In the genomic region with DNA sequence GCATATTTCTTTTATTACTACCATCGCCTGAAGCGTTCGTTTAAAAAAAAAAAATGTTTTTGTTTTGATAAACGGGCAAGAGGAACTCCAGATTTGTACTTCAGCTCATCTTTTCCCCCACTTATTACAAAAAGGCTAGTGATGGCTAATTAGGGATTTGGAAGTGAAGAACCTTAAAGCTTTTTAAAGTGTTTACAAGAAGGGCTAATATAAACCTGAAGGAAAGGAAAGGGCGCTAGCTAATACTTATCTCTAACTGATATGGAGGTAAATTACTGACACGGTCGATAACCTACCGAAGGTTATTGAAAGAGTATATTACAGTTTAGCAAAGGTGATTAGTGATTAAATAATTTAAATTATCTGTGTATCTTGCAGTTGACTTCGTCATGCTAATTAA, we compare ENCODE assay signal across 8 mouse cellular contexts. TPM values are rescaled to one million over a fixed set of nuclear protein-coding genes. Genes with fewer than 3 reads are reported as not detected.
DNase-seq lines count a peak whose midpoint lies in the region; ATAC-seq lines count a peak whose summit lies in the region.

No protein-coding gene starts in this region.

- no peaks in the 10 kb centered on the region for H3K9me3 ChIP-seq in kidney, embryonic 14.5 days (ENCODE audit: control insufficient read depth, low read length)
- H3K9me3 ChIP-seq in hindbrain, embryonic 11.5 days (ENCODE audit: control insufficient read depth, low read length), result no peaks in the 10 kb centered on the region
- no peaks in the 10 kb centered on the region for H3K9me3 ChIP-seq in midbrain, embryonic 13.5 days

- H3K9ac ChIP-seq in kidney, embryonic 14.5 days (ENCODE audit: low read depth, low read length), result peak overlapping the region; percentile 99
- H3K9ac ChIP-seq in hindbrain, embryonic 11.5 days (ENCODE audit: low read depth, low read length), result peak overlapping the region; percentile 99; the same call in 1 of the 2 replicates
- H3K9ac ChIP-seq in midbrain, embryonic 13.5 days (replicated peaks), result peak overlapping the region; percentile 97

- H3K4me3 ChIP-seq in kidney, embryonic 14.5 days (ENCODE audit: low read length), result peak overlapping the region; percentile 88
- H3K4me3 ChIP-seq in hindbrain, embryonic 11.5 days (ENCODE audit: low read depth, low read length), result peak overlapping the region; percentile 89
- peak overlapping the region; percentile 91 for H3K4me3 ChIP-seq in midbrain, embryonic 13.5 days (replicated peaks)

- DNase-seq in kidney, adult 8-10 months, result no peak
- peak; percentile 27 for DNase-seq in c-Kit-negative CD71-positive TER-119-positive erythroid progenitor cells, embryonic 14.5 days (ENCODE audit: low read depth, low spot score)
- DNase-seq in hindbrain, embryonic 11.5 days (ENCODE audit: low spot score), result no peak
- no peak for DNase-seq in layer of hippocampus, adult 9-11 months
- no peak for DNase-seq in thymus, postnatal 36 days

- H3K4me2 ChIP-seq in kidney, embryonic 14.5 days (replicated peaks; ENCODE audit: low read depth, low read length), result peak overlapping the region; percentile 47
- peak overlapping the region; percentile 38 for H3K4me2 ChIP-seq in hindbrain, embryonic 11.5 days (replicated peaks; ENCODE audit: low read depth, low read length)
- peak overlapping the region; percentile 70 for H3K4me2 ChIP-seq in midbrain, embryonic 13.5 days (replicated peaks)

- 0 out of 2 replicates have a peak, but pooled peaks cover 3% of the 10 kb centered on the region for H3K36me3 ChIP-seq in kidney, embryonic 14.5 days (ENCODE audit: control insufficient read depth, insufficient read depth, low read length)
- H3K36me3 ChIP-seq in hindbrain, embryonic 11.5 days (ENCODE audit: control insufficient read depth, insufficient read depth, low read length), result no peaks in the 10 kb centered on the region
- no peaks in the 10 kb centered on the region for H3K36me3 ChIP-seq in midbrain, embryonic 13.5 days

- H3K27ac ChIP-seq in kidney, embryonic 14.5 days (ENCODE audit: low read depth, low read length), result peak overlapping the region; percentile 100
- peak overlapping the region; percentile 99 for H3K27ac ChIP-seq in hindbrain, embryonic 11.5 days (ENCODE audit: low read depth, low read length)
- peak overlapping the region; percentile 100 for H3K27ac ChIP-seq in midbrain, embryonic 13.5 days

- H3K27me3 ChIP-seq in kidney, embryonic 14.5 days (ENCODE audit: control insufficient read depth, insufficient read depth, low read length), result no peaks in the 10 kb centered on the region
- H3K27me3 ChIP-seq in hindbrain, embryonic 11.5 days (ENCODE audit: control insufficient read depth, insufficient read depth, low read length), result no peaks in the 10 kb centered on the region
- no peaks in the 10 kb centered on the region for H3K27me3 ChIP-seq in midbrain, embryonic 13.5 days

- H3K4me1 ChIP-seq in kidney, embryonic 14.5 days (ENCODE audit: control insufficient read depth, insufficient read depth, low read length), result peaks cover 11% of the 10 kb centered on the region
- no peaks in the 10 kb centered on the region; the same call in 1 of the 2 replicates for H3K4me1 ChIP-seq in hindbrain, embryonic 11.5 days (replicated peaks; ENCODE audit: control insufficient read depth, insufficient read depth, low read length)
- peaks cover 16% of the 10 kb centered on the region for H3K4me1 ChIP-seq in midbrain, embryonic 13.5 days (replicated peaks)

- no peak for ATAC-seq in kidney, embryonic 14.5 days (ENCODE audit: low FRiP score, low TSS enrichment)
- no peak for ATAC-seq in hindbrain, embryonic 11.5 days (ENCODE audit: low FRiP score)
- no peak for ATAC-seq in midbrain, embryonic 13.5 days
- no peak for ATAC-seq in CD4-positive, CD25-positive, alpha-beta regulatory T cell, adult 4 months

- WGBS in kidney, embryonic 14.5 days, result 2% methylated on average over 9 of the region's 9 CpGs
- WGBS in hindbrain, embryonic 11.5 days, result 4% methylated on average over 9 of the region's 9 CpGs
- 2% methylated on average over 9 of the region's 9 CpGs for WGBS in midbrain, embryonic 13.5 days

RNA-seq across cellular contexts. Expression of gene Phip, which starts 0.9 kb away (rescaled TPM):
- polyA plus RNA-seq in kidney, embryonic 14.5 days (2014; fragmentation: Nextera tagmentation; extraction: Ambion mirVana), result 72.1 and 98.5 TPM in 2 replicates
- 141 TPM in 2 replicates for polyA plus RNA-seq in hindbrain, embryonic 11.5 days (2014; fragmentation: Nextera tagmentation; extraction: Ambion mirVana)
- polyA plus RNA-seq in midbrain, embryonic 13.5 days (2015; fragmentation: Nextera tagmentation; extraction: Ambion mirVana), result 139 and 143 TPM in 2 replicates
- 100 to 1,000 TPM in 1 of 2 experiments, 10 to 100 TPM in 1; 86.7 to 104 TPM for polyA plus RNA-seq in CD4-positive, CD25-positive, alpha-beta regulatory T cell, adult 4 months (2017; shearing (Covaris generic))
